30 mouse cellular contexts compared by ENCODE assay signal in genomic region chr6:32381516-32381915, GRCm38 (mm10).
DNase-seq lines count a peak whose midpoint lies in the region; ATAC-seq lines count a peak whose summit lies in the region.
"Had no signal": no experiment of that assay in that cellular context is flagged by ENCODE, and none has a peak within 500 bp of the region (broad histone marks: within the 10 kb centered on the region; RNA-seq: fewer than 3 reads in every experiment).

No protein-coding gene starts in this region.

- no peak for ATAC-seq in megakaryocyte progenitor cell, adult 5-6 weeks (replicated peaks; ENCODE audit: poor library complexity)
- ATAC-seq: forebrain, embryonic 14.5 days; intestine, postnatal 0 days had no signal

- no peaks in the 10 kb centered on the region for H3K9me3 ChIP-seq in heart, embryonic 10.5 days
- H3K9me3 ChIP-seq in limb, embryonic 10.5 days (replicated peaks): no peaks in the 10 kb centered on the region
- H3K9me3 ChIP-seq: embryonic facial prominence, embryonic 15.5 days; G1E; heart, embryonic 13.5 days; limb, embryonic 15.5 days; midbrain, embryonic 12.5 days had no signal

- H3K4me1 ChIP-seq in heart, embryonic 10.5 days: peaks cover 58% of the 10 kb centered on the region
- H3K4me1 ChIP-seq in limb, embryonic 10.5 days: peaks cover 41% of the 10 kb centered on the region

- H3K27me3 ChIP-seq in heart, embryonic 10.5 days (ENCODE audit: insufficient read depth, poor library complexity, severe bottlenecking): no peaks in the 10 kb centered on the region
- peaks cover 61% of the 10 kb centered on the region for H3K27me3 ChIP-seq in limb, embryonic 10.5 days (ENCODE audit: low read depth, poor library complexity, severe bottlenecking)
- H3K27me3 ChIP-seq: heart, embryonic 13.5 days; midbrain, embryonic 12.5 days had no signal

- H3K36me3 ChIP-seq in heart, embryonic 10.5 days: no peaks in the 10 kb centered on the region
- no peaks in the 10 kb centered on the region for H3K36me3 ChIP-seq in limb, embryonic 10.5 days
- H3K36me3 ChIP-seq: embryonic facial prominence, embryonic 15.5 days; G1E; heart, embryonic 13.5 days; limb, embryonic 15.5 days; midbrain, embryonic 12.5 days had no signal

- 53% methylated on average over 10 of the region's 10 CpGs for WGBS in heart, embryonic 10.5 days
- 11% methylated on average over 10 of the region's 10 CpGs for WGBS in limb, embryonic 10.5 days

- no peak for DNase-seq in heart, embryonic 10.5 days (ENCODE audit: low spot score)
- no peak for DNase-seq in heart, adult 8-10 months (ENCODE audit: low spot score)
- peak; percentile 55 for DNase-seq in embryo, embryonic 11 days
- DNase-seq in limb, embryonic 10.5 days (ENCODE audit: low spot score): peak; percentile 79
- peak; percentile 34 for DNase-seq in mesoderm, embryonic 11.5 days (ENCODE audit: low read depth, low spot score)
- DNase-seq in spleen, postnatal 36 days (ENCODE audit: low spot score in 2 of 2): no peak
- DNase-seq: adrenal gland, adult 8-10 months; cerebellum, adult 11-12 months; cerebellum, postnatal 10 days; gastrocnemius, adult 2 months; gastrocnemius, postnatal 36 days; heart, adult 18-20 months; heart, postnatal 10 days; kidney, adult 9 months; kidney, postnatal 10 days; lung, adult 2 months; lung, postnatal 14 days; right cerebral cortex, postnatal 25 days; thymus, postnatal 36 days had no signal

- H3K4me3 ChIP-seq in heart, embryonic 10.5 days: no peak overlapping the region
- peak overlapping the region; percentile 22; the same call in 1 of the 2 replicates for H3K4me3 ChIP-seq in limb, embryonic 10.5 days
- H3K4me3 ChIP-seq: embryonic facial prominence, embryonic 15.5 days; gastrocnemius, adult 2 months; heart, embryonic 13.5 days; limb, embryonic 15.5 days; midbrain, embryonic 12.5 days; myocyte had no signal

- H3K27ac ChIP-seq in heart, embryonic 10.5 days: peak overlapping the region; percentile 36; the same call in 1 of the 2 replicates
- H3K27ac ChIP-seq in limb, embryonic 10.5 days: no peak overlapping the region; the same call in 1 of the 2 replicates
- H3K27ac ChIP-seq: embryonic facial prominence, embryonic 15.5 days; gastrocnemius, adult 2 months; heart, embryonic 13.5 days; hindbrain, embryonic 14.5 days; limb, embryonic 15.5 days; liver, embryonic 14.5 days; midbrain, embryonic 12.5 days had no signal

Comparison
In these comparisons a context has a peak if more than half of its experiments do, and no peak if none do; other contexts are left out.
1. DNase-seq: peak in embryo, embryonic 11 days (single experiment), limb, embryonic 10.5 days (single experiment) and mesoderm, embryonic 11.5 days (single experiment); none in heart, embryonic 10.5 days (single experiment), heart, adult 8-10 months (single experiment) and spleen, postnatal 36 days (0 of 2).